Mouse (Mus musculus): ENCODE results near the gene Ulk4. TPM values are rescaled to one million over a fixed set of nuclear protein-coding genes. Genes with fewer than 3 reads are reported as not detected.

The Ulk4 gene
- total and polyA plus RNA-seq, 2 experiments from 2014 or later = 8.1 to 68.0 TPM

GRCm38 (mm10) chr9:121084191-121084590 is 192.8 kb downstream of the Ulk4 start:
- Histone ChIP-seq H3K4me2 (ENCODE audit: low read depth, low read length, poor library complexity, severe bottlenecking) (no peak overlapping the region), H3K9me3 (ENCODE audit: low read length) (no peaks in the 10 kb centered on the region), H3K4me3 (ENCODE audit: low read depth, low read length) (no peak overlapping the region), H3K4me1 (ENCODE audit: insufficient read depth, low read length) (peaks cover 5% of the 10 kb centered on the region; the same call in 1 of the 2 replicates), H3K36me3 (ENCODE audit: insufficient read depth, low read length) (no peaks in the 10 kb centered on the region), H3K27me3 (ENCODE audit: insufficient read depth, low read length) (no peaks in the 10 kb centered on the region), H3K27ac (ENCODE audit: low read depth, low read length) (no peak overlapping the region), H3K9ac (replicated peaks; ENCODE audit: low read length, poor library complexity, severe bottlenecking) (no peak overlapping the region)
- TF ChIP-seq CTCF (IDR thresholded peaks at IDR 0.05) = no peak
- 57% methylated on average over 4 of the region's 4 CpGs for WGBS
- DNase-seq (ENCODE audit: low spot score) (no peak), ATAC-seq (ENCODE audit: low FRiP score) (no peak)

DNA sequence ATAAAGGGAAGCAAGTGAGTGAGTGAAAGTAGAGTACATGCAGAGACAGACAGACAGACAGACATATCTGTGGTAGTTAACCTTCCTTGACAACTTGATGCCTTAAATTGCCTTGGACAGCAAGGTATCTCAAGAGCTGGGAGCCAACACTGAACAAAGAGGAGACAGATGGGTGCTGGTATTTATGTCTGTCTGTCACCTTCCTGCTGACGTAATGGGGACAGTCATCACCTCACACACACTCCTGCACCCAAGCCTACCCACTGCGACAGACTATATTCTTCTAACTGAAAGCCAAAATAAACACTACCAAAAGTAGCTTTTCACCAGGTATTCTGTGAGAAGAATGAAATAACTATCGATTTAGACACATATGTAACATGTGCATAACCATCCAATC is 196.2 kb downstream of the Ulk4 start:
- H3K9me3 ChIP-seq (ENCODE audit: low read length) = no peaks in the 10 kb centered on the region
- H3K27me3 ChIP-seq (ENCODE audit: insufficient read depth, low read length) = no peaks in the 10 kb centered on the region
- TF ChIP-seq CTCF (IDR thresholded peaks at IDR 0.05) = no peak
- H3K4me1 ChIP-seq (ENCODE audit: insufficient read depth, low read length) = peaks cover 8% of the 10 kb centered on the region
- no peak overlapping the region for H3K27ac ChIP-seq (ENCODE audit: low read depth, low read length)
- DNase-seq (ENCODE audit: low spot score) = no peak
- no peak overlapping the region for H3K4me3 ChIP-seq (ENCODE audit: low read depth, low read length)
- no peak for ATAC-seq (ENCODE audit: low FRiP score)
- no peak overlapping the region for H3K4me2 ChIP-seq (ENCODE audit: low read depth, low read length, poor library complexity, severe bottlenecking)
- no peak overlapping the region for H3K9ac ChIP-seq (replicated peaks; ENCODE audit: low read length, poor library complexity, severe bottlenecking)
- no peaks in the 10 kb centered on the region for H3K36me3 ChIP-seq (ENCODE audit: insufficient read depth, low read length)
- 91% methylated on average over 3 of the region's 3 CpGs for WGBS

GRCm38 (mm10) chr9:121080413-121080812 is 196.6 kb downstream of the Ulk4 start:
- no peak overlapping the region for H3K9ac ChIP-seq (replicated peaks; ENCODE audit: low read length, poor library complexity, severe bottlenecking)
- peaks cover 8% of the 10 kb centered on the region for H3K4me1 ChIP-seq (ENCODE audit: insufficient read depth, low read length)
- no peak overlapping the region for H3K27ac ChIP-seq (ENCODE audit: low read depth, low read length)
- no peaks in the 10 kb centered on the region for H3K36me3 ChIP-seq (ENCODE audit: insufficient read depth, low read length)
- H3K9me3 ChIP-seq (ENCODE audit: low read length) = no peaks in the 10 kb centered on the region
- 90% methylated on average over 10 of the region's 10 CpGs for WGBS
- no peak overlapping the region for H3K4me3 ChIP-seq (ENCODE audit: low read depth, low read length)
- ATAC-seq (ENCODE audit: low FRiP score) = no peak
- no peak for DNase-seq (ENCODE audit: low spot score)
- no peak for TF ChIP-seq CTCF (IDR thresholded peaks at IDR 0.05)
- H3K27me3 ChIP-seq (ENCODE audit: insufficient read depth, low read length) = no peaks in the 10 kb centered on the region
- no peak overlapping the region for H3K4me2 ChIP-seq (ENCODE audit: low read depth, low read length, poor library complexity, severe bottlenecking)

DNA sequence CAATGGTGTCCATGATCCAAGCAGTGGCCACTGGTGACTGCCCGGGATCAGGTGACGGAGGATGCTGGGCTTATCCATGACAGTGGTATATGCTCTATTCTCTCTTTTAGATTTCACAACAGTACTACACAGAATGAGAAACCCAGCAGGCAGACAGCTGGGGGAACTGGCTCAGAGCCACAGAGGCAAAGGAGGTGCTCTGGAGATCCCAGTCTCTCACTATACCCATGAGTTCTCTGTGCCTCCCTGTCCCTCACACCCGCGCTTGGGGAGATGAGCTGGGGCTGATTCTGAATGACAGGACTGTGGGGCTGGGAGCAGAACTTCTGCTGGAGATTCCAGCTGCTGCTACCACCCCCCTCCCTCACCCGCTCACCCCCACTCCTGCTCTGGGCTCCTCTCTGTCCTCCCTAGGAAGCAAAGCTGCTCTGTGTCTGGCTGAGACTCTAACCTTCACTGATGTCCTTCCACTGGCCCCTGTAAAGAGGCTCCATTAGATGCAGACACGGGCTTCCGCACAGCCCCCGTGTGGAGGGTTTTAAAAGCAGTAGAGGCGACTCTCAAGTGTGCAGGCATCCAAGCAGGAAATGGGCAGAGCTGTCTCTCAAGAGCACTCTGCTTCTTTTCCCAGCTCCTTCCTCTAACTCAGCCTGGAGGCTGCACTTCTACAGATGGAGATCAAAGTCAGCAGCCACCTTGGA is 197.5 kb downstream of the Ulk4 start:
- Histone ChIP-seq H3K4me3 (ENCODE audit: low read depth, low read length) (no peak overlapping the region), H3K36me3 (ENCODE audit: insufficient read depth, low read length) (no peaks in the 10 kb centered on the region), H3K9ac (replicated peaks; ENCODE audit: low read length, poor library complexity, severe bottlenecking) (no peak overlapping the region), H3K4me2 (ENCODE audit: low read depth, low read length, poor library complexity, severe bottlenecking) (no peak overlapping the region), H3K27me3 (ENCODE audit: insufficient read depth, low read length) (no peaks in the 10 kb centered on the region), H3K4me1 (ENCODE audit: insufficient read depth, low read length) (peaks cover 8% of the 10 kb centered on the region), H3K27ac (ENCODE audit: low read depth, low read length) (no peak overlapping the region), H3K9me3 (ENCODE audit: low read length) (no peaks in the 10 kb centered on the region)
- ATAC-seq (ENCODE audit: low FRiP score) (0 out of 2 replicates have a peak, but pooled peaks have one; percentile 31), DNase-seq (ENCODE audit: low spot score) (no peak)
- peak; percentile 53 for TF ChIP-seq CTCF (IDR thresholded peaks at IDR 0.05)
- 52% methylated on average over 9 of the region's 9 CpGs for WGBS

DNA sequence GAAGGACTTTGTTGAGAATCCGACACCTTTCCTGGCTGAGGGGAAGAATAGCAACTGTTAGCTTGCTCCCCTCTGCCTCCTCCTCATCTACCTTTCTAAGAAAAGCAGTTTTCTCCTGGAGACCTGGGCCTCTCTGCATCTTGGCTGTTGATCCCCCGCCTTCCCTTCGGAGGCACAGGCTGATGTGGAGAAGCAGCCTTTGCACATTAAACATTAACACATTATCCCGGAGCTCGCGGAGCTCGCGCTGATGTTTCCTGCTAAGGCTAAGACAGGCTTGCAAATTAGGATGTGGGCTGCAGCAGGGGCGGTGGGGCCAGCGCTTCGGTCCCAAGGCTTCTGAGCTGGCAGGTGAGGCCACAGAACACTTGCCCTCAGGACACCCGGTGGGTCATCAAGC is 200.7 kb downstream of the Ulk4 start:
- WGBS = 22% methylated on average over 12 of the region's 12 CpGs

GRCm38 (mm10) chr9:121075246-121075645 is 201.8 kb downstream of the Ulk4 start:
- Histone ChIP-seq H3K9ac (replicated peaks; ENCODE audit: low read length, poor library complexity, severe bottlenecking) (no peak overlapping the region), H3K27me3 (ENCODE audit: insufficient read depth, low read length) (no peaks in the 10 kb centered on the region), H3K4me3 (ENCODE audit: low read depth, low read length) (no peak overlapping the region), H3K27ac (ENCODE audit: low read depth, low read length) (no peak overlapping the region), H3K36me3 (ENCODE audit: insufficient read depth, low read length) (no peaks in the 10 kb centered on the region), H3K4me2 (ENCODE audit: low read depth, low read length, poor library complexity, severe bottlenecking) (no peak overlapping the region), H3K9me3 (ENCODE audit: low read length) (no peaks in the 10 kb centered on the region), H3K4me1 (ENCODE audit: insufficient read depth, low read length) (peaks cover 3% of the 10 kb centered on the region)
- whole genome bisulfite sequencing = 90% methylated on average over 4 of the region's 4 CpGs
- TF ChIP-seq CTCF (IDR thresholded peaks at IDR 0.05) = no peak
- ATAC-seq (ENCODE audit: low FRiP score) = no peak
- DNase-seq (ENCODE audit: low spot score) = no peak

More for the DNA sequence above, 200.7 kb downstream of the Ulk4 start:
- Histone ChIP-seq H3K27ac (ENCODE audit: low read depth, low read length) (0 out of 2 replicates have a peak overlapping the region, but pooled peaks have one; percentile 6), H3K4me1 (ENCODE audit: insufficient read depth, low read length) (peaks cover 3% of the 10 kb centered on the region), H3K4me2 (ENCODE audit: low read depth, low read length, poor library complexity, severe bottlenecking) (no peak overlapping the region), H3K4me3 (ENCODE audit: low read depth, low read length) (no peak overlapping the region), H3K9ac (replicated peaks; ENCODE audit: low read length, poor library complexity, severe bottlenecking) (no peak overlapping the region), H3K27me3 (ENCODE audit: insufficient read depth, low read length) (no peaks in the 10 kb centered on the region), H3K9me3 (ENCODE audit: low read length) (no peaks in the 10 kb centered on the region), H3K36me3 (ENCODE audit: insufficient read depth, low read length) (no peaks in the 10 kb centered on the region)
- no peak for ATAC-seq (ENCODE audit: low FRiP score)
- no peak for TF ChIP-seq CTCF (IDR thresholded peaks at IDR 0.05)
- no peak for DNase-seq (ENCODE audit: low spot score)

Data from midbrain, postnatal 0 days (tissue).